Mouse (Mus musculus): ENCODE measurements at regions not wholly inside any gene's neighbourhood (a gene's known extent, or its start where the extent isn't known, plus 50 kb on each side); places are given as distances from the start of the nearest gene placed in this dataset.

DNA sequence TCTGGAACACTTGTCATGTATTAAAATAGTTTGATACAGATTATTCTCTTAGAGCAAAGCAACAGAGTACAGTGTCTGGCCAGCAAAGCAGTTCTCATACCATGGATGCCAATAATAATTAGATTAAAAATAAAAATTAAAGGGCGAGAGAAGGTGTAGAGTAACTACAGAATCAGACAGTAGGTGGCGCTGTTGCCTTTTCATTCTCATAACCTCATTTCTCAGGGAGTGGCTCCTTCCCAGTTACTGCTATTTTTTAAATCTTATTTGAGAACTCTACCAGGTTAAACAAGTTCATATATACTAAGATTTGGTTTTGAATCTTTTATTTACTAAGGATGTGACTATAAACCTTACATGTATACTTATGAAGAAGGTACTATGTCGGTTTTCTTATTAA, 163.3 kb upstream of the Fbxo33 start:
- Histone ChIP-seq H3K4me2 (ENCODE audit: low read depth, low read length, severe bottlenecking) (no peak overlapping the region), H3K9me3 (ENCODE audit: control insufficient read depth, low read length) (no peaks in the 10 kb centered on the region), H3K4me3 (ENCODE audit: low read depth, low read length) (no peak overlapping the region), H3K36me3 (ENCODE audit: control insufficient read depth, insufficient read depth, low read length) (no peaks in the 10 kb centered on the region), H3K9ac (ENCODE audit: low read length) (no peak overlapping the region), H3K4me1 (replicated peaks; ENCODE audit: control insufficient read depth, insufficient read depth, low read length) (no peaks in the 10 kb centered on the region), H3K27ac (ENCODE audit: low read depth, low read length) (no peak overlapping the region), H3K27me3 (ENCODE audit: control insufficient read depth, insufficient read depth, low read length) (no peaks in the 10 kb centered on the region)
- ATAC-seq (replicated peaks; ENCODE audit: low FRiP score) = peak; percentile 60; the same call in 1 of the 2 replicates
- 29% methylated on average over 3 of the region's 3 CpGs for WGBS
- DNase-seq (ENCODE audit: low spot score) = peak; percentile 54

DNA sequence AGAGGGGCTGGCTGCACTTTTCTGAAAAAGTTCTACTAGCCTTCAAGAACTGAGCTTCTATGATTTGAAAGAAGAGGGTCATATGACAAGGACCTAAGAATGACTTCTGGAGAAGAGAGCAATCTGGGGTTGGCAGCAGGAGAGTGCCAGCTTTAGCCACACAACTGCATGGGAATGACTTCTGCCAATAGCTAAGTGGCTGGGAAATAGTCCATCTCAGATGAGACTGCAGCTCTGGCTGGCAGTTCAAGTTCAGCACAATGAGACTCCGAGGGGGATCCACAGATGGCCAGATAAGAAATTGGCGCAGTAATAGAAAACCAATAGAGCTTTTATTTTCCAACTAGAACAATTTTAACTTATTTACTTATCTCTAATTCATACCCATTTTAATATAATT, 122.1 kb upstream of the Fbxo33 start:
- Histone ChIP-seq H3K4me1 (replicated peaks; ENCODE audit: control insufficient read depth, insufficient read depth, low read length) (no peaks in the 10 kb centered on the region), H3K36me3 (ENCODE audit: control insufficient read depth, insufficient read depth, low read length) (no peaks in the 10 kb centered on the region), H3K4me3 (ENCODE audit: low read depth, low read length) (no peak overlapping the region), H3K27ac (ENCODE audit: low read depth, low read length) (no peak overlapping the region), H3K9me3 (ENCODE audit: control insufficient read depth, low read length) (no peaks in the 10 kb centered on the region), H3K4me2 (ENCODE audit: low read depth, low read length, severe bottlenecking) (no peak overlapping the region), H3K9ac (ENCODE audit: low read length) (no peak overlapping the region), H3K27me3 (ENCODE audit: control insufficient read depth, insufficient read depth, low read length) (no peaks in the 10 kb centered on the region)
- no peak for ATAC-seq (replicated peaks; ENCODE audit: low FRiP score)
- WGBS = 91% methylated on average over 2 of the region's 2 CpGs
- DNase-seq (ENCODE audit: low spot score) = no peak

DNA sequence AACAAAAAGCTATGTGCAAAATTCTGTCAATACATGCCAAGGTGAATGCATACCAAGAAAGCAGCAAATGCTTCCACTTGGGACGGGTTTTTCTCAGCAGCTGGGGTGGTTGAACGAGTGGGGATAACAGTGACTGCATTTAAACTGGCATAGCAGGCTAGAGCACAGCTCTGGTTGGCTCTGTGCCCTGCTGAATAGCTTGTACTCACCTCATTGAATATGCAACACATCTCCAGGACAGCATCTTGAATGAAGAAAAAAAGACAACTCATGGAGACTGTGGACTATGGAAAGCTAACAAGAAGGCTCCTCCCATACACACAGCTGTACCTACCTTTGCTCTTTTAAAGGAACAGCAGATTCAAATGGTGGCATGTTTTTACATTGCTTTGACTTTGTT, 111.2 kb upstream of the Fbxo33 start:
- DNase-seq (ENCODE audit: low spot score) (no peak), ATAC-seq (replicated peaks; ENCODE audit: low FRiP score) (no peak)
- no peaks in the 10 kb centered on the region for H3K4me1 ChIP-seq (replicated peaks; ENCODE audit: control insufficient read depth, insufficient read depth, low read length)
- 75% methylated on average over 2 of the region's 2 CpGs for WGBS
- no peak overlapping the region for H3K27ac ChIP-seq (ENCODE audit: low read depth, low read length)
- no peak overlapping the region for H3K4me3 ChIP-seq (ENCODE audit: low read depth, low read length)
- H3K36me3 ChIP-seq (ENCODE audit: control insufficient read depth, insufficient read depth, low read length) = no peaks in the 10 kb centered on the region
- no peak overlapping the region for H3K9ac ChIP-seq (ENCODE audit: low read length)
- no peaks in the 10 kb centered on the region for H3K27me3 ChIP-seq (ENCODE audit: control insufficient read depth, insufficient read depth, low read length)
- H3K9me3 ChIP-seq (ENCODE audit: control insufficient read depth, low read length) = no peaks in the 10 kb centered on the region
- no peak overlapping the region for H3K4me2 ChIP-seq (ENCODE audit: low read depth, low read length, severe bottlenecking)

DNA sequence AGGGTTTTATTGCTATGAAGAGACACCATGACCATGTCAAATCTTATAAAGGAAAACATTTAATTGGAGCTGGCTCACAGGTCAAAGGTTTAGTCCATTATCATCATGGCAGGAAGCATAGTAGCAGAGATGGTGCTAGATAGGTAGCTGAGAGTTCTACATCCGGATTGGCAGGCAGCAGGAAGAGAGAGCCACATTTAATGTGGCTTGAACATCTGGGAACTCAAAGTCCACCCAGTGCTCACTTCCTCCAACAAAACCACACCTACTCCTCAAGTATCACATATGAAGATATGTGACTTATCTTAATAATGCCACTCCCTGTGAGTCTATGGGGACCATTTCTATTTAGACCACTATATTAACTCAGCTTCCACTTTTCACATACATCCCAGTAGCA, 93.2 kb upstream of the Fbxo33 start:
- WGBS = 83% methylated on average over 1 of the region's 1 CpGs
- Histone ChIP-seq H3K27ac (ENCODE audit: low read depth, low read length) (no peak overlapping the region), H3K4me2 (ENCODE audit: low read depth, low read length, severe bottlenecking) (no peak overlapping the region), H3K4me3 (ENCODE audit: low read depth, low read length) (no peak overlapping the region), H3K36me3 (ENCODE audit: control insufficient read depth, insufficient read depth, low read length) (no peaks in the 10 kb centered on the region), H3K9ac (ENCODE audit: low read length) (no peak overlapping the region), H3K9me3 (ENCODE audit: control insufficient read depth, low read length) (no peaks in the 10 kb centered on the region), H3K4me1 (replicated peaks; ENCODE audit: control insufficient read depth, insufficient read depth, low read length) (no peaks in the 10 kb centered on the region), H3K27me3 (ENCODE audit: control insufficient read depth, insufficient read depth, low read length) (no peaks in the 10 kb centered on the region)
- ATAC-seq (replicated peaks; ENCODE audit: low FRiP score) (no peak), DNase-seq (ENCODE audit: low spot score) (no peak)

- Histone ChIP-seq H3K4me3 (ENCODE audit: low read depth, low read length) (no peak overlapping the region), H3K9me3 (ENCODE audit: control insufficient read depth, low read length) (no peaks in the 10 kb centered on the region), H3K4me2 (ENCODE audit: low read depth, low read length, severe bottlenecking) (no peak overlapping the region), H3K27me3 (ENCODE audit: control insufficient read depth, insufficient read depth, low read length) (no peaks in the 10 kb centered on the region), H3K27ac (ENCODE audit: low read depth, low read length) (no peak overlapping the region), H3K9ac (ENCODE audit: low read length) (no peak overlapping the region), H3K36me3 (ENCODE audit: control insufficient read depth, insufficient read depth, low read length) (no peaks in the 10 kb centered on the region), H3K4me1 (replicated peaks; ENCODE audit: control insufficient read depth, insufficient read depth, low read length) (no peaks in the 10 kb centered on the region)
- ATAC-seq (replicated peaks; ENCODE audit: low FRiP score) (no peak), DNase-seq (ENCODE audit: low spot score) (no peak)
- 90% methylated on average over 1 of the region's 1 CpGs for WGBS
These were observed 88.4 kb upstream of the Fbxo33 start for GRCm38 (mm10) chr12:59307958-59308357.

DNA sequence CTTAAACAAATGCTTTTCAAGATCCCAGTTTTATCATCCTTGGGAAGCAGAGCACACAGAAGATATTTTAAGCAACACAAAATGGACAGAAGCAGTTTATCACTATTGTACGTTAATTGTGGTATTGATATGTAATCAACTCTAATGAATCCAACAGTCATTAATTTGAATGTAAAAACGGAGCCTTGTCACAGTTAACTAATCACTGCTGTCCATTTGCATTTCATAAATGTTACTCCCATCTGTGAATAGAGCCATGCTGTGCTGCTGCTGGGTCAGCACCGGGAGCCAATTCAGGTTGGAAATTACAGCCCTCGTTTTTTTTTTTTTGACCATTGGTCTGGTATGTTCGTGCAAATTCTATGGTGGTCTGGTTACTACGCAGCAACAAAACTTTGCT, 85.0 kb upstream of the Fbxo33 start:
- Histone ChIP-seq H3K27ac (ENCODE audit: low read depth, low read length) (no peak overlapping the region), H3K9ac (ENCODE audit: low read length) (no peak overlapping the region), H3K4me2 (ENCODE audit: low read depth, low read length, severe bottlenecking) (no peak overlapping the region), H3K4me1 (replicated peaks; ENCODE audit: control insufficient read depth, insufficient read depth, low read length) (no peaks in the 10 kb centered on the region), H3K4me3 (ENCODE audit: low read depth, low read length) (no peak overlapping the region), H3K36me3 (ENCODE audit: control insufficient read depth, insufficient read depth, low read length) (no peaks in the 10 kb centered on the region), H3K27me3 (ENCODE audit: control insufficient read depth, insufficient read depth, low read length) (no peaks in the 10 kb centered on the region), H3K9me3 (ENCODE audit: control insufficient read depth, low read length) (no peaks in the 10 kb centered on the region)
- DNase-seq (ENCODE audit: low spot score) (no peak), ATAC-seq (replicated peaks; ENCODE audit: low FRiP score) (no peak)
- WGBS = 56% methylated on average over 6 of the region's 6 CpGs
